Mouse (Mus musculus) liver, embryonic 14.5 days (tissue): ENCODE measurements around the gene Gtf2h4. TPM values are rescaled to one million over a fixed set of nuclear protein-coding genes. Genes with fewer than 3 reads are reported as not detected.
A peak's percentile ranks its signal among the peaks of the same experiment; 100 is the strongest.

Experiments used
- ATAC-seq: fragments of 200-750 bp; cut with Nextera tagmentation; 2 replicates; pipeline ENCODE4 v1.8.0; 2017; ENCODE audit warnings: moderate number of reproducible peaks, mild to moderate bottlenecking, moderate library complexity; ENCODE audit not compliant: insufficient read depth
- DNase-seq, 3 experiments: peaks; one replicate each; pipeline ENCODE4 v3.0.0-alpha.2; 2012 to 2013; ENCODE audit warnings: low read depth in 3 of 3, low spot score in 3 of 3
- H3K27ac ChIP-seq: fragments of 300-500 bp; sonication (generic); 2 replicates; pipeline ENCODE4 v1.5.1; 2014; ENCODE audit warnings: moderate library complexity, mild to moderate bottlenecking, control low read depth, inconsistent platforms
- H3K27me3 ChIP-seq: fragments of 300-500 bp; sonication (generic); 2 replicates; pipeline ENCODE4 v1.6.1; 2014; ENCODE audit warnings: mild to moderate bottlenecking, low read length, moderate library complexity; ENCODE audit not compliant: control insufficient read depth, insufficient read depth
- H3K36me3 ChIP-seq: fragments of 300-500 bp; sonication (generic); replicated peaks from 2 replicates; pipeline ENCODE4 v1.6.1; 2014; ENCODE audit warnings: low read depth; ENCODE audit not compliant: control insufficient read depth, insufficient read depth
- H3K4me1 ChIP-seq, 2 experiments: fragments of 200-500 bp in 1 of 2; fragments of 300-500 bp in 1 of 2; sonication (generic) in 1 of 2; replicated peaks; 2 replicates each; pipeline ENCODE4 v1.6.1; 2012 to 2014; ENCODE audit warnings: antibody characterized with exemption in 1 of 2, inconsistent platforms in 1 of 2, low read length in 1 of 2; ENCODE audit not compliant: control insufficient read depth in 2 of 2, insufficient read depth in 2 of 2
- H3K4me2 ChIP-seq: fragments of 300-500 bp; sonication (generic); 2 replicates; pipeline ENCODE4 v1.6.1; 2014; ENCODE audit warnings: low read depth, mild to moderate bottlenecking, control low read depth, moderate library complexity
- H3K4me3 ChIP-seq, 2 experiments: fragments of 200-500 bp in 1 of 2; fragments of 300-500 bp in 1 of 2; sonication (generic) in 1 of 2; 2 replicates each; pipeline ENCODE4 v1.5.1; 2012 to 2014; ENCODE audit warnings: low read depth in 2 of 2, low read length in 2 of 2, mild to moderate bottlenecking in 2 of 2, control low read depth in 1 of 2, inconsistent platforms in 1 of 2, moderate library complexity in 1 of 2; ENCODE audit not compliant: insufficient read depth in 1 of 2
- H3K9ac ChIP-seq: fragments of 300-500 bp; sonication (generic); replicated peaks from 2 replicates; pipeline ENCODE4 v1.6.1; 2014; ENCODE audit warnings: mild to moderate bottlenecking, control low read depth, moderate library complexity
- H3K9me3 ChIP-seq: fragments of 300-500 bp; sonication (generic); 2 replicates; pipeline ENCODE4 v1.6.1; 2016; ENCODE audit warnings: low read length, mixed read lengths; ENCODE audit not compliant: control insufficient read depth
- CTCF ChIP-seq: IDR thresholded peaks from 2 replicates; pipeline ENCODE4 v1.5.1; 2016; ENCODE audit warnings: antibody characterized with exemption, low read depth, control low read depth
- EP300 ChIP-seq: IDR thresholded peaks from 2 replicates; pipeline ENCODE4 v1.6.1; 2016; ENCODE audit warnings: antibody characterized with exemption, low read depth
- WGBS: fragments of 180-500 bp; shearing (Covaris S2); extraction: QIAGEN DNeasy Blood & Tissue Kit; methylation state at CpG from one replicate; pipeline ENCODE4 v1.1.7; 2014; ENCODE audit not compliant: insufficient replicate concordance; 5-methylcytosine and 5-hydroxymethylcytosine counted together
- polyA plus RNA-seq, 2 experiments: library from polyadenylated mRNA; depleted of rRNA in 1 of 2; stranded (reverse) in 1 of 2; unstranded in 1 of 2; fragments of >200 nt; fragmentation: Nextera tagmentation in 1 of 2; extraction: Ambion mirVana in 1 of 2; gene quantifications; 2 replicates each; pipeline versions ENCODE4 v1.2.1 to v1.2.3; 2012 to 2014

The Gtf2h4 gene
- polyA plus RNA-seq, 2 experiments: 18.0 to 23.1 TPM

GRCm38 (mm10) chr17:35697759-35698500, 24.4 kb upstream of the Gtf2h4 start:
- Histone ChIP-seq H3K9ac (no peak overlapping the region), H3K36me3 (no peaks in the 10 kb centered on the region), H3K4me1 (no peaks in the 10 kb centered on the region), H3K4me2 (no peak overlapping the region), H3K27ac (no peak overlapping the region), H3K27me3 (peaks cover 58% of the 10 kb centered on the region), H3K4me3 (no peak overlapping the region), H3K9me3 (no peaks in the 10 kb centered on the region; the same call in 1 of the 2 replicates)
- DNase-seq (no peak), ATAC-seq (peak; percentile 27; the same call in 1 of the 2 replicates)
- TF ChIP-seq CTCF (no peak), EP300 (no peak)
- 10% methylated on average over 16 of the region's 16 CpGs for WGBS

GRCm38 (mm10) chr17:35697429-35697758, 23.9 kb upstream of the Gtf2h4 start:
- no peak overlapping the region for H3K27ac ChIP-seq
- WGBS: 23% methylated on average over 1 of the region's 1 CpGs
- H3K9ac ChIP-seq: no peak overlapping the region
- no peak overlapping the region for H3K4me2 ChIP-seq
- H3K4me3 ChIP-seq: no peak overlapping the region
- DNase-seq (no peak), ATAC-seq (no peak)
- peaks cover 52% of the 10 kb centered on the region for H3K27me3 ChIP-seq
- H3K9me3 ChIP-seq: no peaks in the 10 kb centered on the region; the same call in 1 of the 2 replicates
- TF ChIP-seq CTCF (no peak), EP300 (no peak)
- H3K36me3 ChIP-seq: no peaks in the 10 kb centered on the region
- no peaks in the 10 kb centered on the region for H3K4me1 ChIP-seq

GRCm38 (mm10) chr17:35696691-35697090, 23.2 kb upstream of the Gtf2h4 start:
- no peak overlapping the region for H3K27ac ChIP-seq
- H3K4me1 ChIP-seq: no peaks in the 10 kb centered on the region
- H3K4me2 ChIP-seq: no peak overlapping the region
- no peak for ATAC-seq
- DNase-seq: no peak
- peaks cover 45% of the 10 kb centered on the region for H3K27me3 ChIP-seq
- H3K4me3 ChIP-seq: no peak overlapping the region
- no peak overlapping the region for H3K9ac ChIP-seq
- H3K36me3 ChIP-seq: no peaks in the 10 kb centered on the region
- H3K9me3 ChIP-seq: no peaks in the 10 kb centered on the region; the same call in 1 of the 2 replicates
- TF ChIP-seq CTCF (no peak), EP300 (no peak)
- WGBS: 50% methylated on average over 6 of the region's 6 CpGs

- H3K4me3 ChIP-seq: no peak overlapping the region
- DNase-seq (no peak), ATAC-seq (no peak)
- TF ChIP-seq EP300 (no peak), CTCF (peak; percentile 63)
- no peak overlapping the region for H3K27ac ChIP-seq
- no peaks in the 10 kb centered on the region for H3K36me3 ChIP-seq
- H3K9ac ChIP-seq: no peak overlapping the region
- no peak overlapping the region for H3K4me2 ChIP-seq
- 74% methylated on average over 2 of the region's 2 CpGs for WGBS
- no peaks in the 10 kb centered on the region; the same call in 1 of the 2 replicates for H3K9me3 ChIP-seq
- no peaks in the 10 kb centered on the region for H3K4me1 ChIP-seq
- peaks cover 31% of the 10 kb centered on the region for H3K27me3 ChIP-seq
Measured at GRCm38 (mm10) chr17:35695289-35695688, 21.8 kb upstream of the Gtf2h4 start.

- ATAC-seq (no peak), DNase-seq (no peak)
- H3K4me1 ChIP-seq: no peaks in the 10 kb centered on the region
- H3K36me3 ChIP-seq: no peaks in the 10 kb centered on the region
- H3K4me3 ChIP-seq: no peak overlapping the region
- H3K27me3 ChIP-seq: peaks cover 17% of the 10 kb centered on the region
- H3K9ac ChIP-seq: no peak overlapping the region
- 72% methylated on average over 5 of the region's 5 CpGs for WGBS
- H3K4me2 ChIP-seq: no peak overlapping the region
- H3K27ac ChIP-seq: no peak overlapping the region
- H3K9me3 ChIP-seq: no peaks in the 10 kb centered on the region; the same call in 1 of the 2 replicates
- TF ChIP-seq CTCF: no peak
- no peak for TF ChIP-seq EP300
Measured at GRCm38 (mm10) chr17:35693906-35694305, 20.4 kb upstream of the Gtf2h4 start.
